Mouse (Mus musculus): ENCODE measurements around the gene Slc26a6.

The Slc26a6 gene

DNA sequence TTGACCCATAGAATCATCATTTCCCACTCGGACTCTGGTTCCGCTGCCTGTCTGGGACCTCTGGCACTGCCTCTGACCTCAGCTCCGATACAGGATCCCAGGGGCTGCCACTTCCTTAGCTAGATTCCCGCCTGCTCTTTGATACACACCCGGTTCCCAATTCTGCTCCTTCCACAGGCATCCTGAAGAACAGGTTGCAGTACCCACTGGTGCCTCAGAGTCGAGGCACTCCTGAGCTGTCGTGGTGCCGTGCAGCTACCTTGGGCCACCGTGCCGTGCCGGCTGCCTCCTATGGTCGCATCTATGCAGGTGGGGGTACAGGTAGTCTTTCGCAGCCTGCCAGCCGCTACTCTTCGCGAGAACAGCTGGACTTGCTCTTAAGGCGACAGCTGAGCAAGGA lies 4.7 kb upstream of the Slc26a6 start:
- DNase-seq, result no peak

DNA sequence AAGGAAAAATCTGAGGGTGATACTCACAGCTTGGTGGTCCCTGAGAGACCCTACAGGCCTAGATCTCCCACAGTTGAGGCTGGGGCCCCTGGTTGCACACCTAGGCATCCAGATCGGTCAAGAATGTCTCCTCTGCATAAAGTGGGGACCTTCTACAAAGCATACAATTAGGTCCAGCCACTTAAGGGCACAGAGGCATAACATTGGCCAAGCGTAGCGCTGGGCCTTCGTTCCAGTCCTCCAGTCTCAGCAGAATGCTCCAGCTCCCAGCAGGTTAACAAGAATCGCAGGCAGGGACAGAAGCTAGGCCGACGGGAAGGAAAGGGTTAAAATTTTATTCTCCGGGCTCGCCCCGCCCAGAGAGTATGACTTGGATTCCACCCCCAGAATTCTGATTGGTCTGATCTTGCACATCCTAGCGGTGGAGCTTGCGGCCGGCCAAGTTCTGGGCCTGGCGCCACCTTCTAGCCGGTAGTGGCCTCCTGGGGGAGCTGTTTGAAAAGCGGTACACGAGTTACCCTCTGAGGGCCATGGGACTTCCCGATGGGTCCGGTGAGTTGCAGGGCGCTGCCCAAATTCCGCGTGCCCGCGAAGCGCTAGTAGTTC lies 655 bp downstream of the Slc26a6 start:
- DNase-seq, result peak; percentile 92

DNA sequence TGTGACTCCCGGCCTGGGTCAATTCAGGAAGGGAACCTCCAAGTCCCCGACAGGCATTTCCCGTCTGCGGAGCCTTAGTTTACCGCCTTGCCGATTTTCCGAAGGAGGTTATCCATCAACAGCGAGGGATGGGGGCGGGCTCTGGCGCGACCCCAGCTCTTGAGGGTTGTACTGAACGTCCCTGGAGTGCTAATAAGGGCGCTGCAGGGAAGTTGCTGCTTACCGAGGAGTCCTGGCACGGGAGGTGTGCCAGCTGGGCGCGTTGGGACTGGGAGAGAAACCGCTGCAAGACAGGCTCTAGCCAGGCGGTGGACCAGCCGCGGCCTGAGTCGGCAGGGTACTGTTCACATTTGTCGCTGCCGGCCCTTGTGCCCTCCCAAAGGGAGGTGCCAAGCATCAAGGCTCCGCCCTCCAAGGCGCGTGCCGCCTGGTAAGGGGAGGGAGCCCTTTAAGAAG lies 1.2 kb downstream of the Slc26a6 start:
- DNase-seq, result peak; percentile 88

DNA sequence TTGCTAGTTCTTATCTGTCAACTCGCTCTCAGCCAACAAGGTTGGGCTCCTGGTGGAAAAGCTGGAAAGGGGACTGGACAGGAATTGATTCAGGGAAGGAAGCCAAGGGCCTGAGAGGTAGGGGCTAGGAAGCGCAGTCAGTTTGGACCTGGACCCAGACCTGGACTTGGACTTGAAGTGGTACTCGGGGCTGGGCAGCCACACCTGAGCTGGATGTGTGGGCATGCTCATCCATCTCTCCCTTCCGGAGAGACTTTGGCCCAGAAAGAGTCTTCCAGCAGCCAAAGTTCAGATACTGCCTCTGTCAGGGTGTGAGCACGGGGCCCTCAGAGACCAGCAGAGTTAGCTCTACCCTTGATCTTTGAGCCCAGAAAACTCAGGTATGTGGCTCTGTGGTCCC lies 2.3 kb downstream of the Slc26a6 start:
- no peak for DNase-seq

DNA sequence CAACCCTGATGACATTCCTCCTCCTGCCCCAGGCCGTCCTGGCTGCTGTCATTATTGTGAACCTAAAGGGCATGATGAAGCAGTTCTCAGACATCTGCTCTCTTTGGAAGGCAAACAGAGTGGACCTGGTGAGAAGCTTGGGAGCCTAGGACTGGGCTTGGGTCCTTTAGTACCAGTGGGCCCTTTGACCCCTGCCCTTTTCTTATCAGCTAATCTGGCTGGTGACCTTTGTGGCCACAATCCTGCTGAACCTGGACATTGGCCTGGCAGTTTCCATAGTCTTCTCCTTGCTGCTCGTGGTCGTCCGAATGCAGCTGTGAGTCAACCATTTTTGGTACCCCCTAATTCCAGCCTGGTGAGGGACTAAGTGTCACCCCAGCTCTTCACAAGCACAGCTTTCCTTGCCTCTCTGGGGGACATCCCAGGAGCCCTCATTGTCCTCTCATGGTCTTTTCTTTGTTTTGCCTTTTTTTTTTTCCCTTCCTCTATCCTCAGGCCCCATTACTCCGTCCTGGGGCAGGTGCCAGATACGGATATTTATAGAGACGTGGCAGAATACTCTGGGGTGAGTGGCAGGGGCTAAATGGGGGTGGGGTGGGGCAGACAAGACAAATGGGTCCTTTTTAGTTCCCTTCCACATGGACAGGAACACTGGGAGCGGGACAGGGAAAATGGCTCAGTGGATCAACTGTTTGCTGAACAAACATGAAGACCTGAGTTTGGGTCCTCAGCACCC lies 5.9 kb downstream of the Slc26a6 start:
- DNase-seq, result no peak

DNA sequence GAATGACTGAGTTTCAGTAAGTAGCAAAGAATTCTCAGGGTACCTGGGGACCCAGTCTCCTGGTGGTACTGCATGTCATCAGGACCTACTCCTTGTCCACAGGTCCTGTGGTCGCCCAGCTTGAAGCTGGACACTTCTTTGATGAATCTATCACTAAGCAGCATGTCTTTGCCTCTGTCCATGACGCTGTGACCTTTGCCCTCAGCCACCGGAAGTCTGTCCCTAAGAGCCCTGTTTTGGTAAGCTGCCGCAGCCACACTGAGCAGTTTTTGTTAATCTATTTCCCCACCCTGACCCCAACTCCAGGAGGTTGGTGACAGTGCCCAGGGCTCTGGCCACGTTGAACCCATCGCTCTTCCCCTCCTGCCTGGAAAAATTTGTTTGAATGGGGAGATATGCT lies 59.2 kb downstream of the Slc26a6 start:
- DNase-seq, result no peak

DNA sequence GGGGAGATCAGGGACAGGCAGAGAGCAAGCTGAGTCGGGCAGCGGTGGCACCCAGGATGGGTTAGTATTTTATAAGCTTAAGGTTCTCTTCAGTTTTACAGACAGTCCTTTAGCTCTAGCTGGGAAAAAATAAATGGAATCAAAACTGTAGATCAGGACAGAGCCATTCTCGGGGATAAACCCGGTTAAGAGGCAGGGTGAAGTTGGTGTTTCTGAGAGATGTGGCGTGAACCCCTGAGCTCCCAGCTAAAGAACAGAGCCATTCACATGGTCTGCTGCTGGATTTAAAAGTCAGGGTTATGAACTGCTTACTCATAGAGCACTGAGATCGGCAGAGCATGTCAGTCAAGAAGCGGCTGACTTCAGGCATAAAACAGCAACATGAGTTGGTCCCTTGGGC lies 60.1 kb downstream of the Slc26a6 start:
- no peak for DNase-seq

DNA sequence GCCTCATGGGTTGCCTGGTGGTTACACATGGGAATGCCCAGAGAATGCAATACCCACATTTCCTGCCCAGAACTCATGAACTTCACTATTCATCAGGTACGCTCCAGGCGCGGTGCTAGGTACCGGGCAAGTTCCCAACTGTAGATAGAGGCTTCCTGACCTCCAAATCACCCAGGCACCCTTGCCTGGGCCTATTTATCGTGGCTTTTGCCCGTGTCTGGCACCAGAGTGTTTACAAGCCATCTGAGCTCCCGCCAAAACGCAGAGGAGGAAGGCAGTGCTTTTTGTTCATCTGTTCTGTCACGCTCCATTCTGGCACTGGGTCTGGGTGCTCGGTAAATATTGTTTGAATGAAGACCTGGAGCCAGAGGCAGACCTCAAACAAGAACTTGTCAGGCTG lies 60.5 kb downstream of the Slc26a6 start:
- DNase-seq, result no peak

DNA sequence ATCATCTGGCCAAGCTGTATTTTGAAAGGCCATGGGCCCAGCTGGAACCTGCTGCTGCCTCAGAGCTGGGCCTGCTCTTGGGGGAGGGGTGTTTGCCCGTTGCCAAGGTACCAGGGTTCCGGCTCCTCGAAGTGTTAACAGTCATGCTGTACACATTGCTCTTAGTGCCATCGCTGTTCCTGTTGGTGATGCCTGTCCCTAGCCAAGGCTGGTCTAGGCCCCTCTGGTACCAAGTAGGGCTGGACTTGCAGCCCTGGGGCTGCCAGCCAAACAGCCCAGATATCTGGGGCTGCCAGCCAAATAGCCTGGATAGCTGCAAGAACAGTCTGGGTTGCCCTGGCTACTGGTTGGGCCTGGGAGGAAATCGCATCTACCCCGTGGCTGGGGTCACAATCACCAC lies 61.4 kb downstream of the Slc26a6 start, which contains the start of gene Tmem89:
Gene Tmem89 (plus strand): TSS at position 129 of the 400 bp plus-strand sequence.
- DNase-seq, result no peak

DNA sequence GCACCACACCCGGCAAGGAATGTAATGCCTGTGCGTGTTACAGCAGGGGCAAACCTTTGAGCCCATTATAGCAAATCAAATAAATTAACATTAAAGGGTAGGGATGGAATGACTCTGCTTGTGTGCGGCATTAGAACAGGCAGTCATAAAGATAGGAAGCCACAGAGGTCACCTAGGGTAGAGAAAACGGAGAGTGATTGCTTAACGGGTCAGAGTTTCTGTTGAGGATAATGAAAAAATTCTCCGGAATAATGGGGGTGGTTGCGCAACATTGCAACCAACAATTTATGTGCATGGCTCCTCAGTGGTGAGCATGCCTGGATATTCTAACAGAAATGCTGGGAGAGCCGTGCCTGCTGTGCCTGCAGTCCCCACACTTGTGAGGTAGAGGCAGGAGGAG lies 72.8 kb downstream of the Slc26a6 start:
- DNase-seq, result no peak

DNA sequence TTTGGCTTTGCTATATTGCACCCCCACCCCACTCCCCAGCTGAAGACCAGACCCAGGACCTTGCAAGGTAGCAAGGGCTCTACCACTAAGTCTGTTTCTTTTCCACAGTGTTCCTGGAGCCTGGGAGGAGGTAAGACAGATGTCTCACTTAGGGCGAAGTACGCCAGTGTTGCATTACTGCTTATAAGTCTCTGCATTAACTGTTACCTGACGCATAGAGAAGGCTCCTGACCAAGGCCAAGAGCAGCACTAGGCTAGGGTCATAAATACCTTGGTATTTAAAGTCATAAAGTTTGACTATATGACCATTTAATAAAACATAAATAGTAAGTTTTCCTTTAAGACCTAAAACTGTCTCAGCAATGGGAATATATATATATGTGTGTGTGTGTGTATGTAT lies 75.3 kb downstream of the Slc26a6 start:
- no peak for DNase-seq

DNA sequence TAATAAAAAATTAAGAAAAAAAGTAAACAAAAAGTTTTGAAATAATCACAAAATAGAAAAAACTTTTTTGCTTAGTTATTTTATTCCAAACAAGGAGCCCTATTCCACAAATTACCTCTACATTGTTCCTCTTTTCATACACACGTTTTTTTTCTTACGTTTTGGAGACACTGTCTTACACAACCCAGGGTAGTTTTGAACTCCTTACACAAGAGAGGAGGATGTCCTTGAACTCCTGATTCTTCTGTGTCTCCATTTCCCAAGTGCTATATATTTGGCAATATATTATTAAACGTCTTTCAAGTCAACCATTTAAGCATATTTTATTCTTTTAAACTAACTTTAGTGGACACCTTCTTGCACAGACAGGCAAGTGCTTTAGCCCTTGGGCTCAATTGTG lies 82.9 kb downstream of the Slc26a6 start:
- no peak for DNase-seq

DNA sequence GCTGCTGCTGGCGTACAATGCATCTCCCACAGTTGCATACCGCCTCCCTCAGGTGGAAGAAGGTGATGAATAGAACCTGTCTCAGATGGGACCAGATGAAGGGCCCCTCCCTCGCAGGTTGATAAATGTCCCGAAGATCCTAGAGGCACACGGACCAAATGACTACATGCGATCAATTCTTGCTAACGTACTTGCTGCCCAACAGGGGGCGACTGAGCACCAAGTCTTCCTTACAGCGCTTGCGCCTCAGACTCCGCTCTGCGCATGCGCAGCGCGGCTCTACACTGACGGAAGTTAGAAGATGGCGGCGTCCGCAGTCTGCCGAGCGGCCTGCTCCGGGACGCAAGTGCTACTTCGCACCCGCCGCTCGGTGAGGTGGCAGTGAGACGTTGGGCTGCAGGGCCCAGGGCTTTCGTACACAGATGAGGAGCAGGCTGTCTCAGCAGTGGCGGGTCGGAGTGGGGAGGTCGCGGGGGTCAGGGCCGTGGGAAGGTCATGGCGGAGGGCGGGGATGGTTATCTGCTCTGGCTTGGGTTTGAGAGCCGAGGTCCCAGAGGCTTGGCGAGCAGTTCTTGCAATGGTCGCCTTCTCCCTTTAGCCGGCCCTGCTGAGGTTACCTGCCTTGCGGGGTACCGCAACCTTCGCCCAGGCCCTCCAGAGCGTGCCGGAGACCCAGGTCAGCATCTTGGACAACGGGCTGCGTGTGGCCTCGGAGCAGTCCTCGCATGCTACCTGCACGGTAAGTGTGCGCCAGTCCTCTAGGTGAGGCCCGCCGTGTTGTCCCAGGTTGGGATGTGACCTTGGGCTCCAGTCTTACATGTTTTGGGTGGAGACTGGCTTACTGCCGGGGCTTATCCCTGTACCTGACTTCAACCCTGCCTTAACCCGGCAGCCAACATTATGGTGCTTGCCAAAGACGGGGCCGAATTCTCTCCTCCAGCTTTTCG lies 83.6 kb downstream of the Slc26a6 start, which contains the start of gene Uqcrc1:
Gene Uqcrc1 (plus strand): TSS at position 216 of the 947 bp plus-strand sequence.
- DNase-seq, result peak; percentile 98

DNA sequence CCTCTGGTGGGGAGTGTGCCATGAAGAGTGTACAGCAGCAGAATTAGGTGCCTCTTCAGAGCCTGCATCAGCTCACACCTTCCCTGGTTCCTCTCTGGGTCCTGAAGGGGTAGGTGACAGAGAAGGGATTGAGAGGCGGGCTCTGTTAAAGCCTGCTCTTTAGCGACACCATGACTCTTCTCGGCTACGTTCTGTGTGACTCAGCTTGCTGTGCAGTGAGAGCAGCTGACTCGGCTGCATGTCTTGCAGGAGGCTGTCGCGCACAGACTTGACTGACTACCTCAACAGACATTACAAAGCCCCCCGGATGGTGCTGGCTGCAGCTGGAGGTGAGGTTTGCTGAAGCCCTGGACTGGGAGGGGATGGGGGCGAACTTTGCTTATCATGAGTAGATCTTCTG lies 92.0 kb downstream of the Slc26a6 start:
- DNase-seq, result no peak

DNA sequence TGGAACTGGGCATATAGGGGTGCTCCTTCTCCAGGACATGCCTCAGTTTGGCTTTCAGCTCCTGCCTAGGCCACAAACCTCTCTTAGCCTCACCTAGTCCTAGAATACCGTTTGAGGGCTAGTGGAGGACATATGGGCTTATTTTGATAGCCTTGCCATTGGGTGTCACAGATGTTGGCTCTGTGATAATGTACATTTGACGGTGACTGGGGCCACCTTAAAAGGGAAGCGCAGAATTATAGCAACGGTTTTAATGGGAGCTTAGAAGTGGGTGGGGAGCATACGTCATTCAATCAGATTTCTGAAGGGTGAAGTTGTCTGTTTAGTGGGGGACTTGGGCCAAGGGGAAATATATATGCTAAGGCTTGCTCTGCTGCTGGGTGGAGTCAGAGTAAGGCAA lies 92.5 kb downstream of the Slc26a6 start:
- DNase-seq, result no peak

DNA sequence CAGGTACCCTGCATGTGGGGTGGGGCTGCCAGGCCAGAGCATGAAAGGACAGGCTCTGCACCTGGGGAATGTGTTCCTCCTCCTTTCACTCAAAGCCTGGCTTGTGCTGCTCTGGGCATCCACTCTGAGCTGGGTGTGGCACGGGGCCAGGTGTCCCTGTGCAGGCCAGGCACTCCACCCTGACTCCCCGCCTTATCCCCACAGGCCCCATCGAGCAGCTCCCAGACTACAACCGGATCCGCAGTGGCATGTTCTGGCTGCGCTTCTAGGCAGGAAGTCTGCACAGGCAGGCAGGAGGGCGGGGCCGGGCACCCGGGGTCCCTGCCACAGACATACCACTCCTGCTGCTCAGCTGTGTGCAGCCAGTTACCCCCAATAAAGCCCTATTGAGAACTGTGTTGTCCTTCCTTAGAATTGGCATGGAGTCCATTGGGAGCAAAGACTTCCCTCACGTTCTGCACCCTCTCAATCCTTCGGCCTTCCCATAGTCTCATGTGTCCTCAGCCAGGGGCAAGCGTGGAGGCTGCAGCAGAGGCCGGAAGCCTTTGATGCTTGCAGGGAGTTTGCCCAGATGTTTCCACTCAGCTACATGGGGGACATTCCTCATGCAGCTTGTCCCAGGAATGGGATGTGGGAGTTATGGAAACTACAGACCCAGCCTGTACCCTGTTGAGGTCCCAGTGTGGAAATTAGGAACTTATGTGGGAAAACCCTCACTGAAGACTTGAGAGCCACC lies 96.3 kb downstream of the Slc26a6 start:
- DNase-seq, result no peak

DNA sequence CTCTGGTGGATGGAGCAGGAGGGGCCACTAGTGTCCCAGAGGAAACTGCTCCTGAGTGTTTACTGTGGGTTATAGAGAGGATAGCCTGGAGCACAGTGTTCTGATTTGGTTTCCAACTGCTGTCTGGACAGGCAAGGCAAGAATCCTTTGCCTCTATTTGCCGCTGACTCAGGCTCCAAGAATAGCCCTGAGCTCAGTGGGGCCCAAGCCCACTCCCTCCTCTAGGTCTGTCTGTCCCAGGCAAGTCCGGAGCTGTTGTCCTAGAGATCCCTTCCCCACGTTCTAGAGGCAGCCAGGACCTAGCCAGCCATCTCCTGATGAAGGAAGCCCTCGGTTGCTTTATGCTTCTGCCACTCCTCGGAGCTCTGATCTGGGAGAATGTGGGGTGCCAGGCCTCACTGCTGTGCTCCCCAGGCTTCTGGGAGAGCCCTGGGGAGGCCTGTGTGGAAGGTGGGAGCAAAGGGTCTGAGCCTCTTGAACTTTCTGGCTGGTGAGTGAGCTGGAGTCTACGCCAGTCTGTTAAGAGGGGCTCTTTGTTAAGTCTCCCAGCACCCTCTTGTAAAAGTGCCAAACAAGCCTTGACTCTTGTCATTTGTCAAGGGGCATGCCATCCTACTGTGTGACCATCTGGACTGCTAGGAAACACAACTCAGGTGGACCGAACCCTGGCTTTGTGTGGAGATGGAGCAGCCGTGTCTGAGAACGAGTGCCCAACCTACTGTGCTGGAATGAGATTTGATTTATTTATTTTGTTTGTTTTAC lies 97.1 kb downstream of the Slc26a6 start:
- no peak for DNase-seq

DNA sequence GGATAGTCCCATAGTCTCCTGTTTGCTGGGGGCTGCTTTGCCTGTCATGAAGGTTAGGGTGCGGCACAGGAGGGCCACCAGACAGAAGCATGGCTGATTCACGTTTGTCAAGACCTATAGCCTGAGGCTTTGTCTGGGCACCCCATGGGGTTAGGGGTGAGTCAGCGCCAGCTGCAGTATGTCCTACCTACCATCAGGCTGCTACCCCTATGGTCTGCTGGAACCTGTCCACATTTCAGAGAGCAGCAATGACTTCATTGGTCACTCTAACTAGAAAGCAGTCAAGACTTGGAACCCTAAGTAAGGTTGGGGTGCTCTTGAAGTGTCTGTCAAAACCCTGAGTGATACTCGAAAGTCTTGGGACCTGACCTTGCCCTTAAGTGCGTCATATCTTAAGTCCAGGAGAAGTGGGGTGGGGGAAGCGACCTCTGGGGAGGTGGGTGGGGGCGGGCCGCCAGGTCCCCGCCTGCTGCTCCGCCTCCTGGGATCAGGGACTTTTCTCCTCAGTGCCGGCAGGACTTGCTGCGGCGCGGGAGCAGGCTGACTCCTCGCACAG lies 100.1 kb downstream of the Slc26a6 start, which contains the start of gene Col7a1:
Gene Col7a1 (plus strand): TSS at position 506 of the 556 bp plus-strand sequence.
- DNase-seq, result no peak

DNA sequence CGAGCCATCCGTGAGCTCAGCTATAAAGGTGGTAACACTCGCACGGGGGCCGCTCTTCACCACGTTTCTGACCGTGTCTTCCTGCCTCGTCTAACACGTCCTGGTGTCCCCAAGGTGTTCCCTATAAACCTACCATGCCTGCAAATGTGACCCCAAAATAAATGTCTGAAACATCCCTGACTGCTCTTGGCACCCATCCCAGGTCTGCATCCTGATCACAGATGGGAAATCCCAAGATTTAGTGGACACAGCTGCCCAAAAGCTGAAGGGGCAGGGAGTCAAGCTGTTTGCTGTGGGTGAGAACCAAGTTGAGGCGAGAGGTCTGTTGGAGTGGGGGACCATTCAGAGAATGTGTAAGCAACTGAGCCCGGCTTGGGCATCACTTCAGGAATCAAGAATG lies 102.2 kb downstream of the Slc26a6 start:
- DNase-seq, result no peak

DNA sequence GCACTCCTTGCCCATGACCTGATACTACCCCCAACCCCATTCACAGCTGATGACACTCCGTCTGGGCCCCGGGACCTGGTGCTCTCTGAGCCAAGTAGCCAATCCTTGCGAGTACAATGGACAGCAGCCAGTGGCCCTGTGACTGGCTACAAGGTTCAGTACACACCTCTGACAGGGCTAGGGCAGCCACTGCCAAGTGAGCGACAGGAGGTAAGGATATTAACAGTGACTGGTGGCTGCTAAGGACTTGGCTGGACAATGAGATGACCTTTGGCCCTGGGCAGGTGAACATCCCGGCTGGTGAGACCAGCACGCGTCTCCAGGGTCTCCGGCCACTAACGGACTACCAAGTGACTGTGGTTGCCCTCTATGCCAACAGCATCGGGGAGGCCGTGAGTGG lies 102.8 kb downstream of the Slc26a6 start:
- DNase-seq, result no peak
